Mouse (Mus musculus) thymus, adult 2 months (tissue): ENCODE results near the gene Ptprc. TPM values are rescaled to one million over a fixed set of nuclear protein-coding genes. Genes with fewer than 3 reads are reported as not detected.
A peak's percentile ranks its signal among the peaks of the same experiment; 100 is the strongest.

Experiments used
- DNase-seq: peaks from one replicate; pipeline ENCODE4 v3.0.0; 2021
- H3K27ac ChIP-seq: fragments of 200-500 bp; 2 replicates; pipeline ENCODE4 v1.5.1; 2012; ENCODE audit warnings: low read length, control low read depth; ENCODE audit not compliant: control insufficient read depth, insufficient read depth
- H3K27me3 ChIP-seq: fragments of 200-500 bp; 2 replicates; pipeline ENCODE4 v1.6.1; 2012; ENCODE audit warnings: mild to moderate bottlenecking, low read length, moderate library complexity, mixed read lengths; ENCODE audit not compliant: control insufficient read depth, insufficient read depth
- H3K36me3 ChIP-seq: fragments of 200-500 bp; 2 replicates; pipeline ENCODE4 v1.6.1; 2012; ENCODE audit warnings: mild to moderate bottlenecking, low read length, moderate library complexity; ENCODE audit not compliant: control insufficient read depth, insufficient read depth
- H3K4me1 ChIP-seq: fragments of 200-500 bp; replicated peaks from 2 replicates; pipeline ENCODE4 v1.6.1; 2012; ENCODE audit warnings: low read length; ENCODE audit not compliant: control insufficient read depth, insufficient read depth
- H3K4me3 ChIP-seq: fragments of 200-500 bp; 2 replicates; pipeline ENCODE4 v1.5.1; 2012; ENCODE audit warnings: mild to moderate bottlenecking, low read length, control low read depth, moderate library complexity; ENCODE audit not compliant: control insufficient read depth, insufficient read depth
- CTCF ChIP-seq: fragments of 200-500 bp; IDR thresholded peaks from 2 replicates; pipeline ENCODE4 v1.5.1; 2012; ENCODE audit warnings: mild to moderate bottlenecking, control low read depth, low read length, moderate library complexity, borderline replicate concordance; ENCODE audit not compliant: control insufficient read depth, poor library complexity, insufficient read depth; ENCODE audit errors: extremely low read depth
- POLR2A ChIP-seq: fragments of 200-500 bp; IDR thresholded peaks from 2 replicates; pipeline ENCODE4 v1.6.1; 2012; ENCODE audit warnings: mild to moderate bottlenecking, low read length, control low read depth, moderate library complexity; ENCODE audit not compliant: control insufficient read depth, poor library complexity, insufficient read depth; ENCODE audit errors: extremely low read depth
- WGBS: fragments of 180-500 bp; shearing (Covaris S2); methylation state at CpG from one replicate; pipeline ENCODE4 v1.1.7; 2018; 5-methylcytosine and 5-hydroxymethylcytosine counted together
- polyA plus RNA-seq: library from polyadenylated mRNA; depleted of rRNA; stranded (reverse); fragments of >200 nt; gene quantifications from 2 replicates; pipeline ENCODE4 v1.2.3, GENCODE M21; 2012; rRNA removed

Ptprc gene
- 469 and 490 TPM in 2 replicates for polyA plus RNA-seq

- DNase-seq, result no peak
- Histone ChIP-seq H3K4me1 (peaks cover 4% of the 10 kb centered on the region; the same call in 1 of the 2 replicates), H3K27ac (peak within 1 kb of the TSS; percentile 86; the same call in 1 of the 2 replicates), H3K4me3 (peak within 1 kb of the TSS; percentile 15; the same call in 1 of the 2 replicates), H3K27me3 (no peaks in the 10 kb centered on the region), H3K36me3 (peaks cover 13% of the 10 kb centered on the region; the same call in 1 of the 2 replicates)
- 12% methylated on average over 4 of the region's 4 CpGs for WGBS
- TF ChIP-seq POLR2A, result no peak
- no peak for TF ChIP-seq CTCF
These were observed at the start of gene Ptprc for GRCm38 (mm10) chr1:138175494-138175893. Gene Ptprc, minus strand, starts transcription at chr1:138175708.

GRCm38 (mm10) chr1:138214736-138215458 is 39.4 kb upstream of the Ptprc start:
- TF ChIP-seq POLR2A, result no peak
- TF ChIP-seq CTCF, result no peak

GRCm38 (mm10) chr1:138210387-138211024 is 35.0 kb upstream of the Ptprc start:
- Histone ChIP-seq H3K27ac (no peak overlapping the region), H3K27me3 (no peaks in the 10 kb centered on the region), H3K4me3 (no peak overlapping the region), H3K4me1 (peaks cover 4% of the 10 kb centered on the region), H3K36me3 (no peaks in the 10 kb centered on the region)
- no peak for DNase-seq
- WGBS, result 87% methylated on average over 3 of the region's 3 CpGs
- no peak for TF ChIP-seq CTCF

More at GRCm38 (mm10) chr1:138214736-138215458, 39.4 kb upstream of the Ptprc start:
- 94% methylated on average over 3 of the region's 3 CpGs for WGBS
- no peaks in the 10 kb centered on the region for H3K27me3 ChIP-seq
- no peaks in the 10 kb centered on the region for H3K36me3 ChIP-seq
- no peak overlapping the region for H3K27ac ChIP-seq
- no peak overlapping the region for H3K4me3 ChIP-seq
- 0 out of 2 replicates have a peak, but pooled peaks cover 2% of the 10 kb centered on the region for H3K4me1 ChIP-seq
- DNase-seq, result no peak

GRCm38 (mm10) chr1:138209751-138210150 is 34.2 kb upstream of the Ptprc start:
- no peak for TF ChIP-seq CTCF
- TF ChIP-seq POLR2A, result no peak
- no peak for DNase-seq
- no peak overlapping the region for H3K4me3 ChIP-seq
- H3K27ac ChIP-seq, result no peak overlapping the region
- H3K27me3 ChIP-seq, result no peaks in the 10 kb centered on the region
- peaks cover 4% of the 10 kb centered on the region for H3K4me1 ChIP-seq
- WGBS, result 98% methylated on average over 3 of the region's 3 CpGs
- no peaks in the 10 kb centered on the region for H3K36me3 ChIP-seq

- no peak for DNase-seq
- WGBS, result 76% methylated on average over 7 of the region's 7 CpGs
- Histone ChIP-seq H3K27me3 (no peaks in the 10 kb centered on the region), H3K4me3 (no peak overlapping the region), H3K27ac (no peak overlapping the region), H3K4me1 (peaks cover 8% of the 10 kb centered on the region), H3K36me3 (no peaks in the 10 kb centered on the region)
- TF ChIP-seq CTCF (no peak), POLR2A (no peak)
These were observed 30.5 kb upstream of the Ptprc start for GRCm38 (mm10) chr1:138206041-138206440.

GRCm38 (mm10) chr1:138191689-138192508 is 16.4 kb upstream of the Ptprc start:
- TF ChIP-seq CTCF (no peak), POLR2A (peak; percentile 60; the same call in 1 of the 2 replicates)
- H3K27me3 ChIP-seq, result no peaks in the 10 kb centered on the region
- peak; percentile 89 for DNase-seq
- no peaks in the 10 kb centered on the region for H3K36me3 ChIP-seq
- peak overlapping the region; percentile 38 for H3K4me3 ChIP-seq
- WGBS, result 5% methylated on average over 8 of the region's 8 CpGs
- H3K27ac ChIP-seq, result peak overlapping the region; percentile 99
- H3K4me1 ChIP-seq, result peaks cover 24% of the 10 kb centered on the region
